Mouse (Mus musculus): ENCODE results near the gene Sprr1a. TPM values are rescaled to one million over a fixed set of nuclear protein-coding genes. Genes with fewer than 3 reads are reported as not detected.

Sprr1a gene
- polyA plus RNA-seq (2012; rRNA removed): 27.3 and 33.0 TPM in 2 replicates

GRCm38 (mm10) chr3:92485863-92486262 is at the start of gene Sprr1a:
Gene Sprr1a, minus strand, starts transcription at chr3:92485895.

GRCm38 (mm10) chr3:92534411-92534810 is 48.7 kb upstream of the Sprr1a start, which contains the start of gene 2310046K23Rik:
Gene 2310046K23Rik, minus strand, starts transcription at chr3:92534511.

DNA sequence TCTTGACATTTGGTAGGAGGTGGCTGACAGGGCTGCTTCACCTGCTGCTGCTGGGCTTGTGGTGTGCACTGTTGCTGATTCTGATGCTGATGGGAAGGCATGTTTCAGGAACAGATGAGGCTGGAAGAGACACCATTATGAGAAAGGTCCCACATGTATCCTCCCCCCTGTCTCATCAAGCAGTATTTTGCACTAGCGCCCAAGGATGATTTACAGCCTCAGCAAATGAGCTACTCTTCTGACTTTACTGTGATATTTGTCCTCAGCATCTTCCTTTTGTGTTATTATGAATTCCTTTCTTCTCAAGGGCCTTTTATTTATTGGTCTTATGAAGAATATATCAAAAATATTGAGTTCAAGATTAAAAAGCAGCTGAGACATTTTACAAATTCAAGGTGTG is 14.7 kb upstream of the Sprr1a start, which contains the start of gene Sprr4:
Gene Sprr4, minus strand, starts transcription at position 101 of the 400 bp plus-strand sequence.

GRCm38 (mm10) chr3:92458620-92459019 is 27.1 kb downstream of the Sprr1a start, which contains the start of gene Sprr3:
Gene Sprr3, minus strand, starts transcription at chr3:92458720.

DNA sequence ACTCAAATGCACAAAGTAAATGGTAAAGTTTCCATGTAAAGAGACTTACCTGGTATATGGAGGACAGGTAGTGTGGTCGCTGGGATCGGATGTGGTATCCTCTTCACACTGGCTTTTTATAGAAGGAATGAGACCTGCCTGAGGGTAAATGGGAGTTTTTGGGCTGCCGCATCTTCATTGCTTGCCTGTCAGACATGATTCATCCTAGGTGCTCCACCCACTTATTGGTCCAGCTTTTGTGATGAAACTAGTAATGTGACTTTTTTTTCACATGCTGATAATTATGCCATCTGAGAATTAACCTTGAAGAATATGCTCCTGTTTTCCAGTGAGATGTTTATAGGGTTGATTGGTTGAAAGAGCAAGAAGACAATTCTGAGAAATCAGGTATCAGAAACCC is 47.0 kb downstream of the Sprr1a start, which contains the start of gene Sprr1b:
Gene Sprr1b, minus strand, starts transcription at position 101 of the 400 bp plus-strand sequence.

Other genes with a start within 250 kb of the Sprr1a start
- gene Sprr2a3, start 200.5 kb downstream of the Sprr1a start, polyA plus RNA-seq (2012; rRNA removed): 643 and 812 TPM in 2 replicates
- gene Sprr2b, start 169.3 kb downstream of the Sprr1a start, polyA plus RNA-seq (2012; rRNA removed): not detected in 2 replicates
- not detected in 2 replicates for gene Sprr2d, start 146.8 kb downstream of the Sprr1a start, polyA plus RNA-seq (2012; rRNA removed)
- gene Sprr2e, start 133.8 kb downstream of the Sprr1a start, polyA plus RNA-seq (2012; rRNA removed): not detected in 2 replicates
- not detected in 2 replicates for gene Sprr2f, start 120.7 kb downstream of the Sprr1a start, polyA plus RNA-seq (2012; rRNA removed)
- 0.22 TPM in 1 of 2 replicates, not detected in the other for gene Sprr2h, start 100.2 kb downstream of the Sprr1a start, polyA plus RNA-seq (2012; rRNA removed)
- gene Sprr2i, start 77.9 kb downstream of the Sprr1a start, polyA plus RNA-seq (2012; rRNA removed): not detected in 2 replicates
- gene Sprr2j-ps, start 67.8 kb downstream of the Sprr1a start, polyA plus RNA-seq (2012; rRNA removed): not detected in 2 replicates
- gene Gm9774, start 56.5 kb downstream of the Sprr1a start, polyA plus RNA-seq (2012; rRNA removed): 4.5 and 8.2 TPM in 2 replicates
- not detected in 2 replicates for gene Sprr2k, start 53.3 kb downstream of the Sprr1a start, polyA plus RNA-seq (2012; rRNA removed)
- not detected in 2 replicates for gene Sprr1b, start 47.1 kb downstream of the Sprr1a start, polyA plus RNA-seq (2012; rRNA removed)
- not detected in 2 replicates for gene Sprr3, start 27.2 kb downstream of the Sprr1a start, polyA plus RNA-seq (2012; rRNA removed)
- not detected in 2 replicates for gene Sprr4, start 14.6 kb upstream of the Sprr1a start, polyA plus RNA-seq (2012; rRNA removed)
- gene 2310046K23Rik, start 48.6 kb upstream of the Sprr1a start, polyA plus RNA-seq (2012; rRNA removed): not detected in 2 replicates
- not detected in 2 replicates for gene Ivl, start 87.8 kb upstream of the Sprr1a start, polyA plus RNA-seq (2012; rRNA removed)
- gene Smcp, start 103.1 kb upstream of the Sprr1a start, polyA plus RNA-seq (2012; rRNA removed): not detected in 2 replicates
- not detected in 2 replicates for gene 2210017I01Rik, start 121.6 kb upstream of the Sprr1a start, polyA plus RNA-seq (2012; rRNA removed)
- not detected in 2 replicates for gene Lce6a, start 135.8 kb upstream of the Sprr1a start, polyA plus RNA-seq (2012; rRNA removed)
- not detected in 2 replicates for gene Lce1a1, start 162.4 kb upstream of the Sprr1a start, polyA plus RNA-seq (2012; rRNA removed)
- not detected in 2 replicates for gene Lce1b, start 171.0 kb upstream of the Sprr1a start, polyA plus RNA-seq (2012; rRNA removed)
- not detected in 2 replicates for gene Lce1a2, start 184.4 kb upstream of the Sprr1a start, polyA plus RNA-seq (2012; rRNA removed)
- gene Lce1c, start 193.4 kb upstream of the Sprr1a start, polyA plus RNA-seq (2012; rRNA removed): not detected in 2 replicates
- gene Lce1d, start 201.3 kb upstream of the Sprr1a start, polyA plus RNA-seq (2012; rRNA removed): not detected in 2 replicates
- gene Lce1e, start 223.2 kb upstream of the Sprr1a start, polyA plus RNA-seq (2012; rRNA removed): not detected in 2 replicates
- gene Lce1f, start 234.5 kb upstream of the Sprr1a start, polyA plus RNA-seq (2012; rRNA removed): not detected in 2 replicates